Mouse (Mus musculus) erythroid progenitor cell, adult 5-6 weeks (primary cell): ENCODE measurements around the gene Gm47283. TPM values are rescaled to one million over a fixed set of nuclear protein-coding genes. Genes with fewer than 3 reads are reported as not detected.
"Not testable (repeated sequence)": the region's sequence is repeated elsewhere in the genome, so short reads cannot be mapped to it uniquely, and the experiment has no call there.

Experiments used
- ATAC-seq: replicated peaks from 2 replicates; pipeline ENCODE4 v1.8.0; 2016; ENCODE audit warnings: moderate number of reproducible peaks, mild to moderate bottlenecking, moderate TSS enrichment, inconsistent platforms; ENCODE audit not compliant: poor library complexity, low FRiP score, severe bottlenecking
- total RNA-seq, 2 experiments: library from RNA; stranded (forward) in 1 of 2; stranded (reverse) in 1 of 2; fragments of 150-400 nt in 1 of 2; fragments of 186-747, 209-891 nt in 1 of 2; gene quantifications; 2 replicates each; pipeline versions ENCODE4 v1.2.3 to v1.2.4; 2015 to 2017; ENCODE audit warnings: low replicate concordance in 2 of 2

Gene Gm47283
- total RNA-seq (2015; ENCODE audit: low replicate concordance) (not detected in 2 replicates), total RNA-seq (2017; ENCODE audit: low replicate concordance) (not detected in 2 replicates)

- not testable (repeated sequence) for ATAC-seq
Observed at GRCm38 (mm10) chrY:90784438-90784837, at the start of gene Gm47283. Gm47283 (plus strand) TSS chrY:90784738.

GRCm38 (mm10) chrY:90735181-90735895 is 49.2 kb upstream of the Gm47283 start:
- ATAC-seq: not testable (repeated sequence)

- ATAC-seq: not testable (repeated sequence)
Observed at GRCm38 (mm10) chrY:90736217-90737000, 48.1 kb upstream of the Gm47283 start.

- 0 out of 2 replicates have a peak, but pooled peaks have one; percentile 4 for ATAC-seq
Observed at GRCm38 (mm10) chrY:90737606-90738430, 46.7 kb upstream of the Gm47283 start.

- ATAC-seq: no peak
Observed at GRCm38 (mm10) chrY:90738431-90738680, 46.2 kb upstream of the Gm47283 start.

GRCm38 (mm10) chrY:90738841-90739530 is 45.6 kb upstream of the Gm47283 start:
- ATAC-seq: peak; percentile 17

- ATAC-seq: peak; percentile 22
Observed at GRCm38 (mm10) chrY:90739531-90740012, 45.0 kb upstream of the Gm47283 start.

GRCm38 (mm10) chrY:90740013-90740561 is 44.5 kb upstream of the Gm47283 start:
- peak; percentile 39 for ATAC-seq

GRCm38 (mm10) chrY:90741006-90741405 is 43.5 kb upstream of the Gm47283 start:
- not testable (repeated sequence) for ATAC-seq

GRCm38 (mm10) chrY:90741452-90742260 is 42.9 kb upstream of the Gm47283 start:
- not testable (repeated sequence) for ATAC-seq

- ATAC-seq: not testable (repeated sequence)
Observed at GRCm38 (mm10) chrY:90742261-90743052, 42.1 kb upstream of the Gm47283 start.

- not testable (repeated sequence) for ATAC-seq
Observed at GRCm38 (mm10) chrY:90743053-90743810, 41.3 kb upstream of the Gm47283 start.

- no peak for ATAC-seq
Observed at GRCm38 (mm10) chrY:90743811-90744220, 40.7 kb upstream of the Gm47283 start.

GRCm38 (mm10) chrY:90744381-90744981 is 40.1 kb upstream of the Gm47283 start:
- peak; percentile 85 for ATAC-seq

GRCm38 (mm10) chrY:90745256-90745655 is 39.3 kb upstream of the Gm47283 start:
- ATAC-seq: not testable (repeated sequence)

GRCm38 (mm10) chrY:90754721-90755120 is 29.8 kb upstream of the Gm47283 start, which contains the start of gene Gm21860:
Gm21860 (minus strand) TSS chrY:90754821.
- ATAC-seq: not testable (repeated sequence)
